In the genomic region with DNA sequence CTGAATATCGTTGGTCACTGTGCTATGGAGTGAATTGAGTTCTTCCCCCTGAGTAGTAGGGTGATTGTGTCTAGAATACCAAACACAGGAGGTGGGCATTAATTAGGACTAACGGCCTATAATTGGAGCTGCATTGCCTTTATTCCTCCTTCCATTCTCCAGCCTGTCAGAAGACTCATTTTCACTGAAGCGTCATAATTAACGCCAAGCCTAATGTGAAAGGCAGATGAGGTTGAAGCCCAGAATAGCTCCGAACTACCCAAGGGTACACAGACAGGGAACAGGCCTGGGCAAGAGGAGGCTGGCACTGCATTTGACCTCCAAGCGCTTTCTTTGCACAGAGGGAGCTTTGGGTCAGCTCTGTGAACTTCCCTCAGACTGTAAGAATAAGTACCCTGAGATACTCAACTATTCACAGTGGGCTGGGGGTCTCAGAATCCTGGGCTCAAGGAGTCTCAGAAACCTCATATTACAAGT, we compare ENCODE assay signal across 12 mouse cellular contexts.
DNase-seq lines count a peak whose midpoint lies in the region; ATAC-seq lines count a peak whose summit lies in the region.
"Had no signal": no experiment of that assay in that cellular context is flagged by ENCODE, and none has a peak within 500 bp of the region (broad histone marks: within the 10 kb centered on the region; RNA-seq: fewer than 3 reads in every experiment).

No protein-coding gene starts in this region.

- H3K4me3 ChIP-seq in hindbrain, embryonic 11.5 days (ENCODE audit: low read depth, low read length), result no peak overlapping the region
- no peak overlapping the region for H3K4me3 ChIP-seq in hindbrain, embryonic 10.5 days
- H3K4me3 ChIP-seq in embryonic facial prominence, embryonic 14.5 days (ENCODE audit: low read depth, low read length), result no peak overlapping the region
- no peak overlapping the region for H3K4me3 ChIP-seq in hindbrain, embryonic 16.5 days (ENCODE audit: low read length)
- no peak overlapping the region for H3K4me3 ChIP-seq in neural tube, embryonic 14.5 days (ENCODE audit: low read depth, low read length)

- H3K4me2 ChIP-seq in hindbrain, embryonic 11.5 days (replicated peaks; ENCODE audit: low read depth, low read length), result no peak overlapping the region
- H3K4me2 ChIP-seq in embryonic facial prominence, embryonic 14.5 days (ENCODE audit: low read depth, low read length), result no peak overlapping the region
- no peak overlapping the region for H3K4me2 ChIP-seq in hindbrain, embryonic 16.5 days (ENCODE audit: low read length)
- H3K4me2 ChIP-seq in neural tube, embryonic 14.5 days (ENCODE audit: low read depth, low read length), result no peak overlapping the region

- H3K9me3 ChIP-seq in hindbrain, embryonic 11.5 days (ENCODE audit: control insufficient read depth, low read length), result no peaks in the 10 kb centered on the region
- H3K9me3 ChIP-seq in hindbrain, embryonic 10.5 days, result no peaks in the 10 kb centered on the region
- H3K9me3 ChIP-seq in embryonic facial prominence, embryonic 14.5 days (ENCODE audit: control insufficient read depth, low read length), result no peaks in the 10 kb centered on the region
- H3K9me3 ChIP-seq in hindbrain, embryonic 16.5 days (ENCODE audit: control insufficient read depth, low read length), result no peaks in the 10 kb centered on the region
- H3K9me3 ChIP-seq in neural tube, embryonic 14.5 days (ENCODE audit: control insufficient read depth, low read length), result no peaks in the 10 kb centered on the region

- no peaks in the 10 kb centered on the region for H3K4me1 ChIP-seq in hindbrain, embryonic 11.5 days (replicated peaks; ENCODE audit: control insufficient read depth, insufficient read depth, low read length)
- H3K4me1 ChIP-seq in hindbrain, embryonic 10.5 days (replicated peaks), result no peaks in the 10 kb centered on the region
- H3K4me1 ChIP-seq in embryonic facial prominence, embryonic 14.5 days (ENCODE audit: control insufficient read depth, insufficient read depth, low read length), result no peaks in the 10 kb centered on the region
- H3K4me1 ChIP-seq in hindbrain, embryonic 16.5 days (ENCODE audit: control insufficient read depth, insufficient read depth, low read depth, low read length), result no peaks in the 10 kb centered on the region
- no peaks in the 10 kb centered on the region for H3K4me1 ChIP-seq in neural tube, embryonic 14.5 days (ENCODE audit: control insufficient read depth, insufficient read depth, low read length)

- no peaks in the 10 kb centered on the region for H3K27me3 ChIP-seq in hindbrain, embryonic 11.5 days (ENCODE audit: control insufficient read depth, insufficient read depth, low read length)
- H3K27me3 ChIP-seq in hindbrain, embryonic 10.5 days (ENCODE audit: insufficient read depth, poor library complexity, severe bottlenecking), result no peaks in the 10 kb centered on the region
- H3K27me3 ChIP-seq in embryonic facial prominence, embryonic 14.5 days (replicated peaks; ENCODE audit: control insufficient read depth, insufficient read depth, low read length), result no peaks in the 10 kb centered on the region
- H3K27me3 ChIP-seq in hindbrain, embryonic 16.5 days (replicated peaks; ENCODE audit: control insufficient read depth, insufficient read depth, low read length), result no peaks in the 10 kb centered on the region
- no peaks in the 10 kb centered on the region for H3K27me3 ChIP-seq in neural tube, embryonic 14.5 days (ENCODE audit: control insufficient read depth, insufficient read depth, low read length)

- peak; percentile 76 for ATAC-seq in hindbrain, embryonic 11.5 days (ENCODE audit: low FRiP score)
- ATAC-seq in embryonic facial prominence, embryonic 14.5 days (ENCODE audit: low read depth), result peak; percentile 63; the same call in 1 of the 2 replicates
- peak; percentile 65 for ATAC-seq in hindbrain, embryonic 16.5 days
- 0 out of 2 replicates have a peak, but pooled peaks have one; percentile 49 for ATAC-seq in neural tube, embryonic 14.5 days (ENCODE audit: low read depth)
- ATAC-seq: Patski had no signal

- no peak overlapping the region for H3K9ac ChIP-seq in hindbrain, embryonic 11.5 days (ENCODE audit: low read depth, low read length)
- no peak overlapping the region for H3K9ac ChIP-seq in embryonic facial prominence, embryonic 14.5 days (ENCODE audit: low read depth, low read length)
- H3K9ac ChIP-seq in hindbrain, embryonic 16.5 days (ENCODE audit: low read depth, low read length), result no peak overlapping the region
- H3K9ac ChIP-seq in neural tube, embryonic 14.5 days (replicated peaks; ENCODE audit: low read depth, low read length), result no peak overlapping the region

- peak; percentile 9 for DNase-seq in hindbrain, embryonic 11.5 days (ENCODE audit: low spot score)
- no peak for DNase-seq in hindbrain, embryonic 10.5 days (ENCODE audit: low spot score)
- DNase-seq in embryonic facial prominence, embryonic 14.5 days (ENCODE audit: low spot score), result peak; percentile 45
- DNase-seq in lung, postnatal 25 days (ENCODE audit: low spot score), result no peak
- no peak for DNase-seq in lung, postnatal 4 days
- no peak for DNase-seq in gastrocnemius, postnatal 25 days
- DNase-seq: gastrocnemius, postnatal 10 days; kidney, postnatal 36 days; lung, postnatal 10 days had no signal

- H3K36me3 ChIP-seq in hindbrain, embryonic 11.5 days (ENCODE audit: control insufficient read depth, insufficient read depth, low read length), result no peaks in the 10 kb centered on the region
- H3K36me3 ChIP-seq in hindbrain, embryonic 10.5 days, result no peaks in the 10 kb centered on the region
- H3K36me3 ChIP-seq in embryonic facial prominence, embryonic 14.5 days (ENCODE audit: control insufficient read depth, insufficient read depth, low read length), result no peaks in the 10 kb centered on the region
- no peaks in the 10 kb centered on the region for H3K36me3 ChIP-seq in hindbrain, embryonic 16.5 days (ENCODE audit: control insufficient read depth, insufficient read depth, low read length)
- H3K36me3 ChIP-seq in neural tube, embryonic 14.5 days (ENCODE audit: control insufficient read depth, insufficient read depth, low read length), result no peaks in the 10 kb centered on the region

- 56% methylated on average over 6 of the region's 6 CpGs for WGBS in hindbrain, embryonic 11.5 days
- WGBS in hindbrain, embryonic 10.5 days, result 69% methylated on average over 6 of the region's 6 CpGs
- 76% methylated on average over 6 of the region's 6 CpGs for WGBS in embryonic facial prominence, embryonic 14.5 days
- WGBS in hindbrain, embryonic 16.5 days, result 21% methylated on average over 6 of the region's 6 CpGs
- WGBS in neural tube, embryonic 14.5 days, result 28% methylated on average over 6 of the region's 6 CpGs

- no peak overlapping the region for H3K27ac ChIP-seq in hindbrain, embryonic 11.5 days (ENCODE audit: low read depth, low read length)
- no peak overlapping the region for H3K27ac ChIP-seq in hindbrain, embryonic 10.5 days
- no peak overlapping the region for H3K27ac ChIP-seq in embryonic facial prominence, embryonic 14.5 days (replicated peaks; ENCODE audit: low read depth, low read length)
- no peak overlapping the region for H3K27ac ChIP-seq in hindbrain, embryonic 16.5 days (ENCODE audit: low read depth, low read length)
- no peak overlapping the region for H3K27ac ChIP-seq in neural tube, embryonic 14.5 days (ENCODE audit: low read depth, low read length)

Comparison
In these comparisons a context has a peak if more than half of its experiments do, and no peak if none do; other contexts are left out.
1. DNase-seq: peak in hindbrain, embryonic 11.5 days (single experiment) and embryonic facial prominence, embryonic 14.5 days (single experiment); none in hindbrain, embryonic 10.5 days (single experiment), lung, postnatal 25 days (single experiment), lung, postnatal 4 days (0 of 2) and gastrocnemius, postnatal 25 days (single experiment).
2. Peak in every context shown above with its lines, with median percentiles within 50 percentile points of each other: ATAC-seq.